Mouse (Mus musculus) MEL (cell line): ENCODE measurements at regions not wholly inside any gene's neighbourhood (a gene's known extent, or its start where the extent isn't known, plus 50 kb on each side); places are given as distances from the start of the nearest gene placed in this dataset.

Experiments used
- DNase-seq: peaks from one replicate; pipeline ENCODE4 v3.0.0; 2011; ENCODE audit warnings: low read depth, low spot score
- H3K27ac ChIP-seq: 2 replicates; pipeline ENCODE4 v1.5.1; 2012; ENCODE audit warnings: low read depth, mild to moderate bottlenecking, control low read depth, low read length, moderate library complexity; ENCODE audit not compliant: control insufficient read depth
- H3K27me3 ChIP-seq, 2 experiments: fragments of 150-350 bp in 1 of 2; sonication (generic) in 1 of 2; 2 replicates each; pipeline ENCODE4 v1.6.1; 2012; ENCODE audit warnings: low read length in 2 of 2, mild to moderate bottlenecking in 2 of 2, improper control_type of control experiment in 1 of 2, moderate library complexity in 1 of 2; ENCODE audit not compliant: insufficient read depth in 2 of 2, control insufficient read depth in 1 of 2
- H3K36me3 ChIP-seq, 2 experiments: 2 replicates each; pipeline ENCODE4 v1.6.1; 2012 to 2014; ENCODE audit warnings: low read length in 2 of 2, improper control_type of control experiment in 1 of 2, inconsistent platforms in 1 of 2, mild to moderate bottlenecking in 1 of 2; ENCODE audit not compliant: insufficient read depth in 2 of 2, control insufficient read depth in 1 of 2
- H3K4me1 ChIP-seq, 2 experiments: fragments of 150-350 bp in 1 of 2; sonication (generic) in 1 of 2; 2 replicates each; pipeline ENCODE4 v1.6.1; 2012; ENCODE audit warnings: low read length in 2 of 2, improper control_type of control experiment in 1 of 2, mild to moderate bottlenecking in 1 of 2; ENCODE audit not compliant: insufficient read depth in 2 of 2, control insufficient read depth in 1 of 2
- H3K4me3 ChIP-seq, 2 experiments: fragments of 150-350 bp in 1 of 2; sonication (generic) in 1 of 2; 2 replicates each; pipeline ENCODE4 v1.5.1; 2012; ENCODE audit warnings: low read depth in 2 of 2, low read length in 2 of 2, mild to moderate bottlenecking in 2 of 2, moderate library complexity in 2 of 2, control low read depth in 1 of 2, improper control_type of control experiment in 1 of 2; ENCODE audit not compliant: control insufficient read depth in 1 of 2, insufficient read depth in 1 of 2
- H3K79me2 ChIP-seq: 2 replicates; pipeline ENCODE4 v1.6.1; 2012; ENCODE audit warnings: mild to moderate bottlenecking, low read length, moderate library complexity; ENCODE audit not compliant: control insufficient read depth, poor library complexity, insufficient read depth
- H3K9ac ChIP-seq: 2 replicates; pipeline ENCODE4 v1.6.1; 2012; ENCODE audit warnings: low read depth, mild to moderate bottlenecking, control low read depth, low read length, moderate library complexity; ENCODE audit not compliant: control insufficient read depth, poor library complexity, severe bottlenecking
- H3K9me3 ChIP-seq: fragments of 150-350 bp; sonication (generic); replicated peaks from 2 replicates; pipeline ENCODE4 v1.6.1; 2012; ENCODE audit warnings: mild to moderate bottlenecking, low read length, improper control_type of control experiment, moderate library complexity; ENCODE audit not compliant: insufficient read depth
- CHD1 ChIP-seq: IDR thresholded peaks from 2 replicates; pipeline ENCODE4 v1.6.1; 2012; ENCODE audit warnings: low read depth, mild to moderate bottlenecking, inconsistent platforms, low read length, improper control_type of control experiment
- CTCF ChIP-seq, 3 experiments: IDR thresholded peaks in 2 of 3; conservative IDR thresholded peaks in 1 of 3; 2 replicates each; pipeline ENCODE4 v1.5.1; 2011 to 2012; ENCODE audit warnings: low read length in 3 of 3, low read depth in 2 of 3, mild to moderate bottlenecking in 2 of 3, improper control_type of control experiment in 1 of 3, inconsistent platforms in 1 of 3, mixed read lengths in 1 of 3, moderate library complexity in 1 of 3; ENCODE audit not compliant: control insufficient read depth in 1 of 3, insufficient read depth in 1 of 3, poor library complexity in 1 of 3, severe bottlenecking in 1 of 3
- ELF1 ChIP-seq: IDR thresholded peaks from 2 replicates; pipeline ENCODE4 v1.6.1; 2014; ENCODE audit warnings: low read depth, mild to moderate bottlenecking, inconsistent platforms, low read length, improper control_type of control experiment, moderate library complexity
- EP300 ChIP-seq, 2 experiments: IDR thresholded peaks; 2 replicates each; pipeline ENCODE4 v1.6.1; 2011; ENCODE audit warnings: improper control_type of control experiment in 2 of 2, low read length in 2 of 2, low read depth in 1 of 2, mild to moderate bottlenecking in 1 of 2
- ETS1 ChIP-seq: IDR thresholded peaks from 2 replicates; pipeline ENCODE4 v1.6.1; 2012; ENCODE audit warnings: low read depth, mild to moderate bottlenecking, inconsistent platforms, low read length, improper control_type of control experiment, moderate library complexity
- GABPA ChIP-seq: IDR thresholded peaks from 2 replicates; pipeline ENCODE4 v1.6.1; 2012; ENCODE audit warnings: low read depth, mild to moderate bottlenecking, inconsistent platforms, low read length, improper control_type of control experiment, moderate library complexity
- GATA1 ChIP-seq: IDR thresholded peaks from 2 replicates; pipeline ENCODE4 v1.6.1; 2011; ENCODE audit warnings: low read depth, low read length, improper control_type of control experiment
- JUND ChIP-seq: IDR thresholded peaks from 2 replicates; pipeline ENCODE4 v1.6.1; 2011; ENCODE audit warnings: low read depth, mild to moderate bottlenecking, improper control_type of control experiment, low read length
- MXI1 ChIP-seq: IDR thresholded peaks from 2 replicates; pipeline ENCODE4 v1.6.1; 2011; ENCODE audit warnings: mild to moderate bottlenecking, low read depth, low read length, improper control_type of control experiment
- MYC ChIP-seq: IDR thresholded peaks from 2 replicates; pipeline ENCODE4 v1.6.1; 2011; ENCODE audit warnings: low read depth, mild to moderate bottlenecking, low read length, improper control_type of control experiment, moderate library complexity
- NRF1 ChIP-seq: IDR thresholded peaks from 2 replicates; pipeline ENCODE4 v1.6.1; 2014; ENCODE audit warnings: low read depth, mild to moderate bottlenecking, inconsistent platforms, low read length, improper control_type of control experiment, moderate library complexity; ENCODE audit not compliant: poor library complexity, insufficient read depth, severe bottlenecking
- POLR2A ChIP-seq, 2 experiments: IDR thresholded peaks; 2 replicates each; pipeline ENCODE4 v1.6.1; 2011 to 2012; ENCODE audit warnings: low read length in 2 of 2, mild to moderate bottlenecking in 2 of 2, control low read depth in 1 of 2, improper control_type of control experiment in 1 of 2, low read depth in 1 of 2, moderate library complexity in 1 of 2; ENCODE audit not compliant: control insufficient read depth in 1 of 2, insufficient read depth in 1 of 2, poor library complexity in 1 of 2
- RAD21 ChIP-seq: IDR thresholded peaks from 2 replicates; pipeline ENCODE4 v1.6.1; 2011; ENCODE audit warnings: mild to moderate bottlenecking, low read depth, low read length, improper control_type of control experiment
- TCF12 ChIP-seq: IDR thresholded peaks from 2 replicates; pipeline ENCODE4 v1.6.1; 2014; ENCODE audit warnings: low read depth, mild to moderate bottlenecking, inconsistent platforms, low read length, improper control_type of control experiment, moderate library complexity
- USF1 ChIP-seq: IDR thresholded peaks from 2 replicates; pipeline ENCODE4 v1.6.1; 2014; ENCODE audit warnings: low read depth, mild to moderate bottlenecking, inconsistent platforms, low read length, improper control_type of control experiment, moderate library complexity
- ZC3H11A ChIP-seq: IDR thresholded peaks from 2 replicates; pipeline ENCODE4 v1.6.1; 2012; ENCODE audit warnings: low read depth, mild to moderate bottlenecking, inconsistent platforms, low read length, improper control_type of control experiment
- ZKSCAN1 ChIP-seq: IDR thresholded peaks from 2 replicates; pipeline ENCODE4 v1.6.1; 2012; ENCODE audit warnings: low read depth, mild to moderate bottlenecking, inconsistent platforms, low read length, improper control_type of control experiment, moderate library complexity

- TF ChIP-seq MXI1 (no peak), EP300 (IDR thresholded peaks at IDR 0.05; ENCODE audit: low read depth in 1 of 2, low read length in 2 of 2) (no peak), GATA1 (no peak), ETS1 (no peak), ELF1 (no peak), ZC3H11A (no peak), TCF12 (no peak), NRF1 (no peak), ZKSCAN1 (no peak), RAD21 (no peak), MYC (no peak), GABPA (no peak), JUND (no peak), CTCF (IDR thresholded peaks at IDR 0.05 in 2 of 3, conservative IDR thresholded peaks at IDR 0.05 in 1 of 3; ENCODE audit: control insufficient read depth in 1 of 3, insufficient read depth in 1 of 3, low read depth in 2 of 3, low read length in 3 of 3, poor library complexity in 1 of 3, severe bottlenecking in 1 of 3) (no peak), CHD1 (no peak)
- no peaks in the 10 kb centered on the region for H3K36me3 ChIP-seq
- no peak for DNase-seq
- H3K9me3 ChIP-seq, result no peaks in the 10 kb centered on the region
- H3K79me2 ChIP-seq, result no peaks in the 10 kb centered on the region
- no peaks in the 10 kb centered on the region for H3K4me1 ChIP-seq
- H3K27me3 ChIP-seq, result peaks cover 5 to 27% of the 10 kb centered on the region in 2 experiments
- no peak overlapping the region for H3K9ac ChIP-seq
- no peak overlapping the region for H3K27ac ChIP-seq
- no peak overlapping the region for H3K4me3 ChIP-seq
These were observed 55.9 kb upstream of the Tnrc6c start for GRCm38 (mm10) chr11:117598170-117598583.

DNA sequence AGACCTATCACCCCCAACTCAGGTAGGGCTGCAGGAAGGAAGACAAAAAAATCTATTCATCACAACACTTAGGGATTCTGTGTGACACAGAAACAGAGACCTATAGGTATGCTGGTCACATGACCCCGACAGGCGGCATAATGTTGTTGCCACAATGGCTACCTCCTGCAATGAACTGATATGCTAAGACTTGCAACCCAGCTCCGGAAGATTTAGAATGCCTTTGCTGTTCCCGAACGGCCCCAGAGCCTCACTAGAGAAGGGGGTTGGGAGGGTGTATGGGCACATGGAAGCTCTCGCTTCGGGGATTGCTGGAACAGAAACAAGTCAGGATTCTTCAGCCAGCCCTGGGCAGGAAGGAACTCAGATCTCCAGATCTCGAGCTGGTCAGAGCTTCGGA is 55.5 kb upstream of the Tnrc6c start:
- Histone ChIP-seq H3K27ac (no peak overlapping the region), H3K27me3 (peaks cover 5 to 27% of the 10 kb centered on the region in 2 experiments), H3K79me2 (no peaks in the 10 kb centered on the region), H3K9me3 (no peaks in the 10 kb centered on the region), H3K4me1 (no peaks in the 10 kb centered on the region), H3K4me3 (peak overlapping the region; percentile 39 to 60; a peak in 3 of 4 replicates), H3K9ac (no peak overlapping the region), H3K36me3 (no peaks in the 10 kb centered on the region)
- TF ChIP-seq POLR2A (IDR thresholded peaks at IDR 0.05; ENCODE audit: control insufficient read depth in 1 of 2, insufficient read depth in 1 of 2, low read depth in 1 of 2, low read length in 2 of 2, poor library complexity in 1 of 2) (no peak), USF1 (peak; percentile 75)
- DNase-seq, result no peak
